Mouse (Mus musculus) kidney, adult 2 months (tissue): ENCODE measurements at regions not wholly inside any gene's neighbourhood (a gene's known extent, or its start where the extent isn't known, plus 50 kb on each side); places are given as distances from the start of the nearest gene placed in this dataset.

ENCODE experiments used
- DNase-seq: peaks from one replicate; pipeline ENCODE4 v3.0.0; 2021
- H3K27ac ChIP-seq: fragments of 200-500 bp; 2 replicates; pipeline ENCODE4 v1.5.1; 2012; ENCODE audit warnings: low read depth, low read length, control low read depth, inconsistent platforms; ENCODE audit not compliant: insufficient read depth
- H3K27me3 ChIP-seq: fragments of 200-500 bp; replicated peaks from 2 replicates; pipeline ENCODE4 v1.6.1; 2012; ENCODE audit warnings: mild to moderate bottlenecking, moderate library complexity, low read length, inconsistent platforms; ENCODE audit not compliant: control insufficient read depth, insufficient read depth
- H3K36me3 ChIP-seq: fragments of 200-500 bp; 2 replicates; pipeline ENCODE4 v1.6.1; 2012; ENCODE audit warnings: mild to moderate bottlenecking, moderate library complexity, low read length, inconsistent platforms; ENCODE audit not compliant: control insufficient read depth, insufficient read depth
- H3K4me1 ChIP-seq: fragments of 200-500 bp; 2 replicates; pipeline ENCODE4 v1.6.1; 2011; ENCODE audit warnings: low read length; ENCODE audit not compliant: control insufficient read depth, insufficient read depth
- H3K4me3 ChIP-seq: fragments of 200-500 bp; 2 replicates; pipeline ENCODE4 v1.5.1; 2011; ENCODE audit warnings: mild to moderate bottlenecking, low read depth, low read length, control low read depth; ENCODE audit not compliant: insufficient read depth
- CTCF ChIP-seq: fragments of 200-500 bp; conservative IDR thresholded peaks from 2 replicates; pipeline ENCODE4 v1.5.1; 2011; ENCODE audit warnings: low read depth, mild to moderate bottlenecking, control low read depth, low read length, moderate library complexity, mixed read lengths; ENCODE audit not compliant: insufficient read depth, insufficient read length
- POLR2A ChIP-seq: fragments of 200-500 bp; IDR thresholded peaks from one replicate; pipeline ENCODE4 v1.6.1; 2011; ENCODE audit warnings: low read depth, low read length, control low read depth
- WGBS: fragments of 180-500 bp; shearing (Covaris S2); methylation state at CpG from one replicate; pipeline ENCODE4 v1.1.7; 2018; 5-methylcytosine and 5-hydroxymethylcytosine counted together

DNA sequence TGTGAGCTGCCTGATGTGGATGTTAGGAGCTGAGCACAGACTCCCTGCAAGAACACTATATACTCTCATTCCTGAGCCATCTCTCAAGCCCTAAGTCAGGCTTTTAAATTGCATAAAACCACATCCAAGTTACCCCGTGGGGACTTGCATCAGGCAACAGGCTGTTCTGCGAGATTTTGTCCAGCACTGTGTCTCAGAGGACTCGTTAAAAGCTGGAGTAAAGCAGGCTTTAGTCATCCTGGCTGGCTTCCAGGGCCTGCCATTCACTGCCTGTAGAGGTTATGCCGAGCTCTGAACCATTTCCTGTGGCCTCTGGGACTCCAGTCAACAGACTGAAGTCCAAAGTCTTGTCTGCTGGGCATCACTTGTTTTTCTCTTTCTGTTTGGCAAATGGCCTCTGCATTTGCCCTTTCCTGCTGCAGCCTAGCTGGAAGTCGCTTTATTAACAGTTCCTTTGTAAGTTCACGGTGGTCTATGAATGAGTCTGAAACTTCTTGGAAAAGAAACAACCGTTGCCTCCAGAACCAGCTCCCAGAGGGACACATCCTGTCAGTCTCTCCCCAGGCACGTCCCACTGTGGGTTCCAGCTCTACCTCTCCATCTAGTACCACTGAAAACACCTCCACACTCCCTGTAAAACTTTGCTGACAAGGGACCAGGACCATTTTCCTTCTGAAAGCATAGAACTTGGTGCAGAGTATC is 61.8 kb upstream of the C1qtnf3 start:
- TF ChIP-seq POLR2A: no peak
- TF ChIP-seq CTCF: no peak
- no peak overlapping the region for H3K4me3 ChIP-seq
- H3K36me3 ChIP-seq: no peaks in the 10 kb centered on the region
- DNase-seq: peak; percentile 97
- no peaks in the 10 kb centered on the region for H3K27me3 ChIP-seq
- H3K27ac ChIP-seq: peak overlapping the region; percentile 94
- H3K4me1 ChIP-seq: peaks cover 16% of the 10 kb centered on the region
- WGBS: 12% methylated on average over 8 of the region's 8 CpGs

DNA sequence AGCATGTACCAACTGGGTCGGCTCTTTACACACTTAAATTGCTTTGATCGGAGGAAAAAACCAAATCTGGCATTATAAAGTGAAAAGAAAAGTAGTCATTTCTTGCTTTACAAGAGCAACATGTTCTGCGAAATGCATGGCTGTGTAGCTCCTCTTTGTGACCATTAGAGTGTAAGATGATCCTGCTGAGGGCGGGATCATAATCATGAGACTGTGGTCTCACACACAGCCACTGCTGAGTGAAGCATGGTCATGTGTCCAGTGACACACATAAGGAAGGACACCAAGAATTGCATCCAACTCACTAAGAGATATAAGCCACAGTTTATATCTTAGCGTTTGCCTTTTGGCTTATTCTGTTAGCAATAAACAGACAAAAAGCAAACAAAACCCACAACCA is 53.8 kb upstream of the C1qtnf3 start:
- 81% methylated on average over 5 of the region's 5 CpGs for WGBS
- H3K36me3 ChIP-seq: no peaks in the 10 kb centered on the region
- no peak for TF ChIP-seq CTCF
- TF ChIP-seq POLR2A: no peak
- H3K27me3 ChIP-seq: no peaks in the 10 kb centered on the region
- H3K27ac ChIP-seq: no peak overlapping the region
- no peak overlapping the region for H3K4me3 ChIP-seq
- no peak for DNase-seq
- no peaks in the 10 kb centered on the region for H3K4me1 ChIP-seq

DNA sequence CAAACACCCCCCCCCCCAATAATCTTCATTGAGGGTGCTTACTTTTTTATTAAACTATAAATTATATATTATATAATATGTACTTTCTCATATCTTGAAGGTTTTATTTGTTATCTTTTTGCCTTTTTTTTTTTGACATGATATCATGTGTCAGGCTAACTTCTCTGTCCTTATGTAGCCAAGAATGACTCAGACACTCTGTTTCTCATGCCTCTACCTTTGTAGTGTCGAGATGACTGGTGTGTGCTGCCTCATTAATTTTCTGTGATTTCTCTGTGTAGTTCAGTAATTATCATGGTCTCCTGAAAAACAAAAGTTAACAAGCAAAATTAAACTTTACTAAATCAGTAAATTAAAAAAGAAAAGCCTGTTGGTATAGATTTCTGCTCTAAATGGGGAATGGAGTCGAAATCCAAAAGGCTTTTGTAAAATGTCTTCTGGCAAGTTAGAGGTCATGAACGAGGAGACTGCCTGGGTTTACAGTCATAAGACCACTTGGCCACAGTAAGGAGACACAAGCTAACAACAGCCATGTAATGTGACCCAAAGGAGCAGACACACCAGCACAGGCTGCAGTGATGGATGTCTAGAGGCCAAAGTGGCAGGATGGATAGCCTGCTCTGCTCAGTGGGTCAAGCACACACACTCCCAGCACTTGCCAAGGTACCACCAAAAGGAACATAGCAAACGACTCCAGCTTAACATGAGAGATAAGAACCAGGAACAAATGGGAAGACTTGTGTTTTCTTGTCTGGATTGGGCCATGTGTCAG is 53.2 kb upstream of the C1qtnf3 start:
- DNase-seq: no peak
- 49% methylated on average over 4 of the region's 4 CpGs for WGBS
- Histone ChIP-seq H3K4me3 (no peak overlapping the region), H3K4me1 (no peaks in the 10 kb centered on the region), H3K36me3 (no peaks in the 10 kb centered on the region), H3K27me3 (no peaks in the 10 kb centered on the region), H3K27ac (no peak overlapping the region)
- TF ChIP-seq POLR2A (no peak), CTCF (no peak)

DNA sequence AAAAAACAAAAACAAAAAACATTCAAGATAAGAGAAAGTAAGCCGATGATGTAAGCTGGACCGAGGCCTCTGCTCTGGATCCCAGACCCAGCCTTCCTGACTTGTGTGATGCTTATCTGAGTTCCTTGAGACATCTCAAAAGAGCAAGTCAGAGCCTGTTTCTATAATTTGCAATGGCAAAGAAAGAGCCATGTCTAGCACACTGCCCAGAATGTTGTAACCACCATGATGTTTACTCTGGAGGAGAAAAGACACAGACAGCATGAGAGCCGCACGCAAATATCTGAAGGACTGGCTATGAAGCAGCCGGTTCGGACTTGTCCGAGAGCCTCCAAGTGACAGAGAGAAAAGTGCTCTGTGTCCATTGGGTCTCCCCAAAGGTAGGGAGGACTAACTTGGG is 52.2 kb upstream of the C1qtnf3 start:
- Histone ChIP-seq H3K27ac (no peak overlapping the region), H3K36me3 (no peaks in the 10 kb centered on the region), H3K4me1 (no peaks in the 10 kb centered on the region), H3K27me3 (no peaks in the 10 kb centered on the region), H3K4me3 (no peak overlapping the region)
- 93% methylated on average over 7 of the region's 7 CpGs for WGBS
- no peak for DNase-seq
- TF ChIP-seq POLR2A (no peak), CTCF (no peak)

DNA sequence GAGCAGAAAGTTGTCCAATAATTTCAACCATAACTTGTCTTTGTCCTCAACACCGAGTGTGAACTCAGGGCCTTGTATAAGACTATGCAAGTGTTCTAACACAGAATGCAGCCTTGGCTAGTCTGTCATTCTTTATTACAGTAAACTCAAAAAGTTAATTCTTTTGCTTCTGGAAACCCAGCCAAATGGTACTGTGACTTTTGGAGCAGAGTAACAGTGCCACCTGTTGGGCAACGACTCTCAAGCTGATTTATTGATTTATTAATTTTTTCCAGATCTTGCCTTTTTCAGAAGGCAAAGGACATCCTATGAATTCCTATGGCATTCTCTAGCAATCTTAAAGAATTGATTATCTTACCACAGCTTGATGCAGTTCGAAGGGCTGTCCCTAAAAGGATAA is 51.1 kb upstream of the C1qtnf3 start:
- H3K27me3 ChIP-seq: no peaks in the 10 kb centered on the region
- 25% methylated on average over 3 of the region's 3 CpGs for WGBS
- H3K4me3 ChIP-seq: no peak overlapping the region
- TF ChIP-seq CTCF (peak; percentile 36; the same call in 1 of the 2 replicates), POLR2A (no peak)
- peak; percentile 78 for DNase-seq
- no peaks in the 10 kb centered on the region for H3K4me1 ChIP-seq
- no peaks in the 10 kb centered on the region for H3K36me3 ChIP-seq
- 0 out of 2 replicates have a peak overlapping the region, but pooled peaks have one; percentile 8 for H3K27ac ChIP-seq

DNA sequence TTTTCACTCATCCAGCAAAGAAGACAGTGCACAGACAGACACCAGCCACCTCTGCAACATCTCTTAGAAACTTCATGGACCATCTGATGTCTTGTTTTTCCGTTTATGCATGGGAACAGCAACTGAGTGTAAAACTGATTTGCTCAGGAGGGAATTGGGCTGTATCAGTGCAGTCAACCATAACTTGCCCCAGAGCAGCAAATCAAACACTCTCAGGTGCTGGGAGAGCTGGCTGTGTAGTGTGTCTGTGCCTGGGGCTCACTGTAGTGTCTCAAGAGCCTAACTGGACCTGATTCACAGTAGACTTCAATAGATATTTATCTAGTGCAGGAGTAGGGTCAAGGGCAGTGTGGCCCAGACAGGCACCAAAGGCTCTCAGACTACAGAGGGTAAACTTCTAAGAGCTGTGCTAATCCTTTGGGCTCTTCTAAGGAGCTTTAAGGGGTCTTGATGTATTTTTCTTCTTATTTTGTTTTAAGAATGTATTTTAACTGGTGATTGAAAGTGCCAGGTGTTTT is 50.3 kb upstream of the C1qtnf3 start:
- Histone ChIP-seq H3K36me3 (no peaks in the 10 kb centered on the region), H3K4me1 (no peaks in the 10 kb centered on the region), H3K4me3 (no peak overlapping the region), H3K27me3 (no peaks in the 10 kb centered on the region), H3K27ac (peak overlapping the region; percentile 8; the same call in 1 of the 2 replicates)
- WGBS: 34% methylated on average over 1 of the region's 1 CpGs
- DNase-seq: peak; percentile 16
- TF ChIP-seq POLR2A: no peak
- no peak for TF ChIP-seq CTCF
